Mouse (Mus musculus) spleen, adult 12 weeks (tissue): ENCODE results near the gene Emc6.

ENCODE experiments used
- DNase-seq: peaks from one replicate; pipeline ENCODE4 v3.0.0; 2022; ENCODE audit warnings: low spot score

The Emc6 gene

DNA sequence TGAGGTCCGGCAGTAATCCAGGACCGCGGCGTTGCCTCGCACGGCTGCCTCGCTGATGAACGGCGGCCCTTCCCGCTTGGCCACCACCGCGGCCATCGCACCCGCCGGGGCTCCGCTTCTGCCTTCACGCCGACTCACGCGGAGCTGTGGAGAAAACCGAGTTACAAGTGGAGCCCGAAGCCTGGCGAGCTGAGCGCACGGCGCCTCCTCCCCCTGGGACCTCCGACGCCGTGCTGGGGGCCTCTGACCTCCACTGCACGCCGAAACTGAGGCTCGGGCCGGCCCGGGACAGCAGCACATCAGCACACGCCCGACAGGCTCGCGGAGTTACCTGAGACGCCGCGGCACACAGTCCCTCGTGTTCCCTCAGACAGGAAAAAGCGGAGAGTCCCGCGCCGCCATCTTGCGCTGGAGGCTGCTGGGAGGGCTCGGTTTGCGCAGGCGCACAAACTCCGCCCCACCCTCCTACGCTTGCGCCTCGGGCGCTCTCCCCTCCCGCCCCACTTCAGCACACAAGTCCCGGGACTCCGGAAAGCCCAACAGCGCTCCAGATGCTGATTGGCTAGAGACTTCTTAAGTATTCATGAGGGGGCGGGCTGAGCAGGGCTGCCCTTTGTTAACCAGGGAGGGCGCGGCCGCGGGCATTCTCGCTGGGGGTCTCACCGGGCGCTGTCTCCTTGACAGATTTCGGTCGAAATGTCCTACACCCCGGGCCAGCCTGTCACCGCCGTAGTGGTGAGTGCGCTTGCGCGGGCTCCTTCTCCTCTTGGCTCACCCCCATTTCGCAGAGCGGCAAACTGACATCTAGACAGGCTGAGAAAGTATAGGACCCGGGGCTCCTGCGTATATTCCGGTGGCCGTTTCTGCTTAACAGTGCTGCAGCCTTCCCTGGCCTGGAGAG is at the start of gene Emc6, which contains the start of gene Tax1bp3:
TSS of gene Emc6 (minus strand) at position 430 of the 901 bp plus-strand sequence.
TSS of gene Tax1bp3 (plus strand) at position 476 of the 901 bp plus-strand sequence.
- peak; percentile 94 for DNase-seq

GRCm38 (mm10) chr11:73225856-73226255 is 49.0 kb upstream of the Emc6 start:
- DNase-seq, result no peak

- DNase-seq, result no peak
Measured at GRCm38 (mm10) chr11:73223966-73224365, 47.1 kb upstream of the Emc6 start.

DNA sequence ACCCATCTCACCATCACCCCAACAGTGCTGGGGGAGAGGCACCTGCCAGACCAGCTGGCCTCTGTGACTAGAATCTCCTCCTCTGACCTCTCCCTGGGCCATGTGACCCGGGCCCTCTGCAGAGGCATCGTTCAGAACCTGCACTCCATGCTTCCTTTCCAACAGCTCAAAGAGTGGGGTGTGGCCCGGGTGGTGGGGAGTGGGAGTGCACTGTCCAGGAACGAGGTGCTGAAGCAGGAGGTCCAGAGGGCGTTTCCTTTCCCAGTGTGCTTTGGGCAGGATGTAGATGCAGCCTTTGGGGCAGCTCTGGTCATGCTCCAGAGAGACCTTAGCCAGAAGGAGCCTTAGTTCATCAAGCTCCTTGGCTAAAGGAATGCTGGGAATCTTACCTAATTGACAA is 46.0 kb upstream of the Emc6 start:
- DNase-seq, result no peak

DNA sequence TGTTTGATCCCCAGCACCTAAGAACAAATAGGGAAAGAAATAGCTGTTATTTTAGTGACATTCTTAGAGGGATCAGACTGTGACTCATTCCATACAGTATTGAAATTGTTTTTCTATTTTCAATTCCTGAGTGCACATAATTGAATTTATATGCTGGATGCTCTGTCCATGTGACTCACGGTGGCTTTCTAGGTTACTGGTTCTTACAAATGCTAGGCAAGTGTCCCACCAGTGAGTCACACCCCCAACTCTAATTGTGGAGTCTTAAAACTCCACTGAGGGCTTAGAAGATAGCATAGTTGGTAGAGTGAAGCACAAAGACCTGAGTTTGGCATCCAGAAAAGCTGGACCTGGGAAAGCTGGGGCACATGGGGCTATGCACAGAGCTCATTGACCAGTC is 43.8 kb upstream of the Emc6 start:
- DNase-seq, result no peak

- no peak for DNase-seq
Measured at GRCm38 (mm10) chr11:73219671-73220070, 42.8 kb upstream of the Emc6 start.

- no peak for DNase-seq
Measured at GRCm38 (mm10) chr11:73213956-73214355, 37.1 kb upstream of the Emc6 start.

DNA sequence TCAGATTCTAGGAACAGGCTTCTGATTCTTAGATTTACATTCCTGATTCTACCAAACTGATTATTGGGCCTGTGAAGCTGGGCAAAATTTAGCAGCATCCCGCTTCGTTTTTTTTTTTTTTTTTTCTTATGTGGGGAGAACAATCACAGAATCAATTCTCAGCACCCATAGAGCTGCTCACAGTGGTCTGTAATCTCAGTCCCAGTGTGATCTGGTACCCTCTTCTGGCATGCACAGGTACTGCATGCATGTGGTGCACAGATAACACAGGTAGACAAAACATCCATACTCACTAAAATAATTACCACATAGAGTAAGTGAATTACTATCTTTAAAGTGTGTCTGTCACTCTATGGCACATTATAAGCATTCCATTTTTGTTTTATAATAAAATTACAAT is 30.8 kb upstream of the Emc6 start:
- no peak for DNase-seq

GRCm38 (mm10) chr11:73205194-73205593 is 28.4 kb upstream of the Emc6 start:
- DNase-seq, result no peak

- no peak for DNase-seq
Measured at GRCm38 (mm10) chr11:73203895-73204294, 27.1 kb upstream of the Emc6 start.

GRCm38 (mm10) chr11:73201597-73201996 is 24.8 kb upstream of the Emc6 start:
- DNase-seq, result no peak

GRCm38 (mm10) chr11:73201021-73201420 is 24.2 kb upstream of the Emc6 start:
- DNase-seq, result no peak

DNA sequence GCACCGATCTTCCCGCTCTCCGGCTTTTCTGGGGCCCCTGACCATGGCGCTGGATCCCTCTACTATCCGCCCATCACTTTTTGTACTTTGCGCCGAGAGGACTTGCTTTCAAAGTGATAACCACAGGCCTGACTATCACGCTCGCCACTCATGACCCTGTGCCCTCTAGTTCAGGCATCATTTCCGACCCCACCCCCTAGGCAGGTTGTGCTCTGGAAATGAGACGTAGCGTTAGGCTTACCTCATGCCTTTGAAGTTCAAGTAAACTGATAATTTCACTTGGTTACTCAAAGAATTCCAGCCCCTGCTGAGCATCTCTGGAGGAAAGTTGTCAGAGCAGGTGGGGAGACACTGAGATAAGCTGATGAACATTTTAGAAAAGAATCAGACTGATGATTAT is 23.0 kb upstream of the Emc6 start:
- peak; percentile 33 for DNase-seq

DNA sequence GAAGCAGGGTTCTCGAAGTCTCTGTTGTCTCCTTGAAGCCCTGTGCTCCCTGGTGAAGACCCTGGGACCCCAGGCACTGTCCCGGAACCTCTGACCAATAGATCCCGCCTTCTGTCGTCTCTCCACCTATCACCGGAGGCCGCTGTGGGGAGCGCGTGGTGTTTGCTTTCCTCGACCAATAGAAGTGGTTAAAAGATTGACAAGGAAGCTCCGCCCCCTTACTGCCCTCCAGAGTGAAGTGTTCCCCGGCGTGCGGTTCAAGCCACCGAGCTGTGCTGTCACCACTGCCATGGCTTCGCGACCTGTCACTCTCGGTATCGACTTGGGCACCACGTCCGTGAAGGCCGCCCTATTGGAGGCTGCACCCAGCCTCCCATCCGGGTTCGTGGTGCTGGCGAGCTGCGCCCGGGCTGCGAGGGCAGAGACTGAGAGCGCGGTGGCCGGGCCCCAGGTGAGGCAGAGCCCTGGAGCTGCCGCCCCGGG is 22.4 kb upstream of the Emc6 start, which contains the start of gene Shpk:
TSS of gene Shpk (plus strand) at position 231 of the 483 bp plus-strand sequence.
- peak; percentile 89 for DNase-seq

- no peak for DNase-seq
Measured at GRCm38 (mm10) chr11:73198603-73199229, 21.9 kb upstream of the Emc6 start, which contains the start of gene Ctns. Ctns (minus strand) TSS chr11:73199042.

DNA sequence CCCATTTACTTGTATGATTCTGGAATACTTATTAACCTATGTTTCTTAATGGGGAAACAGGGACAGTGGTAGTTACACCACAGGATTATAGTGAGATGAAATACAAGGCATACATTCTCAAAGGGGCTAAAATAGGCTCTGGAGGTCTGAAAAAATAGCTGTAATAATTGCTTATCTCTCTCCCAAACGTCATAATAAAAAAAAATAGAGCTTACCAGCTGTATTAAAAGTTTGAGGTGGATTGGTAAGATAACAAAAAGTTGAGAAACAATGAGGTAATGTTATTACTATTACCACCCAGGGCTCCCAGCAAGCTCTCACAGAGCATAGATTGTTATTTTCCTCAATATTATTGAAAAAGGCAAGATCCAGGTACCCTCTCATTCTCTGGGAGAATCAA is 21.4 kb upstream of the Emc6 start:
- DNase-seq, result no peak

DNA sequence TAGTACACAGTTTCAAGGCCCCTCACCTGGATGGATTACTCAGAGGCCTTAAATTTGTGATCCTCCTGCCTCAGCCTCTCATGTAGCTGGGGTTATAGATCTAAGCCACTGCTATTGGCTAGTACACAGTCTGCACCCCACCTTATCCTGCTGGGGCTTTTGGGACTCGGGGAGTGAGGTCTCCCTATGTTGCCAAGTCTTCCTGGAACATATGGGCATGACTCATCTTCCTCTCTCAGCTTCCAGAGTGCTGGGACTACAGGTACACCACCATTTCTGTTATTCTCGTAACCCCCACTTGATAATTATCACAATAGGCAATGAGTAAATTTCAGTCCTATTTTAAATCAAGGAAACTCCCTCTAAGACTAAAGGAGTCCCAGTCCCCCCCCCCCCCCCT is 17.6 kb upstream of the Emc6 start:
- DNase-seq, result no peak

DNA sequence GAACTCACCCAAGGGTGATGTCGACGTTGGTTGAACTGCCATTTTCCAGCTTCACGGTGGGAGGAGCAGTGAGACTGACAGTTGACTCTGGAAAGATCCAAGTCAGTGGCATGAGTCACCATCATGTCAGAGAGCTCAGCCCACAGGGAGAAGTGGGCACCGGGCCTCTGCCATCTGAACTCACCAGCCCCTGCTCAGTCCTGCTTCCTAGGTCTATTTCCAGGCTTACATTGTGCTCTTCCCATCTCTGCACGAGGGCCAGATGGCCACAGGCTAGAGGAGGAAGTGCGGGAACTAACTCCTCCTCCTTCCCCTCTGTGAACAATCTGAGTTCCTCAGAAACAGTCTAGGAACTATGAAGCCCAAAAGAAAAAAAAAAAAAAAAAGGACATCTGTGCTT is 16.2 kb upstream of the Emc6 start:
- DNase-seq, result no peak

GRCm38 (mm10) chr11:73187231-73187630 is 10.4 kb upstream of the Emc6 start:
- DNase-seq, result no peak

GRCm38 (mm10) chr11:73185872-73186615 is 9.2 kb upstream of the Emc6 start:
- DNase-seq, result no peak

- DNase-seq, result no peak
Measured at GRCm38 (mm10) chr11:73177895-73178294, 1.1 kb upstream of the Emc6 start.

GRCm38 (mm10) chr11:73177509-73177875 is 655 bp upstream of the Emc6 start:
- DNase-seq, result no peak
